Mouse (Mus musculus): ENCODE measurements around the gene Gm17349.

Gm17349 gene

GRCm38 (mm10) chr15:99700219-99701106 lies 4.8 kb downstream of the Gm17349 start:
- DNase-seq (ENCODE audit: low read depth, low spot score) = no peak

- DNase-seq (ENCODE audit: low read depth, low spot score) = no peak
Measured at GRCm38 (mm10) chr15:99699715-99700114, 5.6 kb downstream of the Gm17349 start.

GRCm38 (mm10) chr15:99698533-99699085 lies 6.7 kb downstream of the Gm17349 start:
- peak; percentile 80 for DNase-seq (ENCODE audit: low read depth, low spot score)

DNA sequence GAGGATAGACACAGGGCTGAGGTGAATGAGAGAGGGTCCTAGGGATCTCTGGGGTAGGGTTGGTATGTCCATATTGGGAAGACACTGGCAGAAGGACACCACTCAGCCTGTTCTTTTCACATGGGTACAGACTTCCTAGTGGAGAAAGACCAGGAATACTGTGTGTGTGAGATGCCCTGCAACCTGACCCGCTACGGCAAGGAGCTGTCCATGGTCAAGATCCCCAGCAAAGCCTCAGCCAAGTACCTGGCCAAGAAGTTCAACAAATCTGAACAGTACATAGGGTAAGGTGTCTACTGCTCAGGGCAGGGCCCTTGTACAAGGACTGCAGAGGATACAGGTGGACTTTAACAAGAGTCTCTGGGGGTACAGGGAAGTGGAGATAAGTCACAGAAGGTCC lies 8.0 kb downstream of the Gm17349 start:
- no peak for DNase-seq (ENCODE audit: low read depth, low spot score)

- DNase-seq (ENCODE audit: low read depth, low spot score) = no peak
Measured at GRCm38 (mm10) chr15:99691976-99692375, 13.3 kb downstream of the Gm17349 start.

DNA sequence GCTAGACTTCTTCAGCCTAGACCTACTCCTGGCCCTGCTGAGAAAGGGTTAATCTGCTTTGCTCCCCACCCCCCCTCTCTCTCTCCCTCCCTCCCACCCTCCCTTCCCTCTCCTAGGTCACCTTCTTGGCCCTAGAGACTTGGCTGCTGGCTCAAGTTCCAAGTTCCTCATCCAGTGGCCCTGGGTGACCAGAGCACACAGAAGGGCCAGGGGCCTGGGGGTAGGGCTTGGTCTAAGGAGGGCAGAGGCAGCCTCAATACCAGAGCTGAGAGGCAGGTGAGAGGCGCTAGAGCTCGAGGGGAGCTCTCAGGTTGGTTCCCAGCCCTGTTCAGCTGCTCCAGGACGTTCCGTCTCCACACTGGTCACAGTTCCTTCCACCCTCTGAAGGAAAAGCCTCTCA lies 14.4 kb downstream of the Gm17349 start:
- DNase-seq (ENCODE audit: low read depth, low spot score) = no peak

DNA sequence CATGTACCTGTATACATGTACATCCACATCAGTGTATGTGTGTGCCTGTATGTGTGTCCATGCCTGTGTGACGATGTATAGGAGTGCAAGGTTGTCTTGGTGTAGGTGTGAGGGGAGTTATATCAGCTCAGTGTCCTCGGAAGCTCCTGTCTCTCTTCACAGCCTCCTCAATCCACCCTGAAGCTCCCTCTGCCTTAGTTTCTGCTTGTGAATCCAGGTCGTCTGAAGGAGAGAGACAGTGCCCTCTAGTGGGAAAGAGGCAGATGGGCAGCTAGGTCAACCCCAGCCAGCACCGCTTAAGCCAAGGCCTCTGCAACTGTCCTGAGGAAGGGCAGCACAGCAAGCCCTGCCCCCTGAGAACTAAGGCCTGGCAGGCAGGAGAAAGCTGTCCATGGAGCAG lies 16.6 kb downstream of the Gm17349 start:
- DNase-seq (ENCODE audit: low read depth, low spot score) = peak; percentile 79

- peak; percentile 74 for DNase-seq (ENCODE audit: low read depth, low spot score)
Measured at GRCm38 (mm10) chr15:99684156-99684555, 21.1 kb downstream of the Gm17349 start.

DNA sequence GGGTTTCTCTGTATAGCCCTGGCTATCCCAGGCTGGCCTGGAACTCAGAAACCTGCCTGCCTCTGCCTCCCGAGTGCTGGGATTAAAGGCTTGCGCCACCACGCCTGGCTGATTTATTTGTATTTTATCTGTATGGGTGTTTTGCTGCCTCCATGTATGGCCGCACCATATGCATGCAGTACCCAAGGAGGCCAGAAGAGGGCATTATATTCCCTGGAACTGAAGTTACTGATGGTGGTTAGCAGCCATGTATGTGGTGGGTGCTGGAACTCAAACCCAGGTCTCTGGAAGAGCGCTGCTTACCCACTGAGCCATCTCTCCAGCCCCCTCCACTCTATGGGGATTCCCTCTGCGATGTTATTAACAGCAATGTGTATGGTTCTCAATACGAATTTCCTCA lies 22.4 kb downstream of the Gm17349 start:
- DNase-seq (ENCODE audit: low read depth, low spot score) = peak; percentile 88

- DNase-seq (ENCODE audit: low read depth, low spot score) = peak; percentile 82
Measured at GRCm38 (mm10) chr15:99679008-99679407, 26.3 kb downstream of the Gm17349 start.

DNA sequence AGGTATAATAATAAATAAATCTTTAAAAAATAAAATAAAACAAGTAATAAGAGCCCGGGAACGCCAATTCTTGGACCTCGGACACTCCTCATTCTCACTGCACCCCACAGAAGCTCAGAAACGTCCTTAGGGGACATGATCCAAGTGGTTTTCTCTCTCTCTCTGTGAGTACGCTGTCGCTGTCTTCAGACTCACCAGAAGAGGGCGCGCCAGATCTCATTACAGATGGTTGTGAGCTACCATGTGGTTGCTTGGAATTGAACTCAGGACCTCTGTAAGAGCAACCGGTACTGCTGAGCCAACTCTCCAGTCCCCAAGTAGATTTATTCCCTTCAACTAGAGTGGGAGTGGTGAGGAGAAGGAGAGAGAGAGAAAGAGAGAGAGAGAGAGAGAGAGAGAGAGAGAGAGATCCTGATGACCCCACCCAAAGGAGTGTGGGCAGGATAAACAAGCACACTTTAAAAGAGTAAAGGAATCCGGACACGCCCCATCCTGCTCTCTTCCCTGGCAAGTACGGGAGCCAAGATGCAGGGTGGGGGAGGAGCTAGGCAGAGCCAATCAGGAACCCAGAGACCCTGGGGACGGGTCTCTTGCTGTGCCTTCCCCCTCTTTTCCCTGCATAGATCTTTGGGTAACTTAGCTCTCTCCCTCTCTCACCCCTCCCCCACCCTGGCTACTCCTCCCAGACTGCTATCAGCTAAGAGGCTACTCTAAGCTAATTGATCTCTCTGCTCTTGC lies 27.1 kb downstream of the Gm17349 start:
- peak; percentile 100 for DNase-seq (ENCODE audit: low read depth, low spot score)

DNA sequence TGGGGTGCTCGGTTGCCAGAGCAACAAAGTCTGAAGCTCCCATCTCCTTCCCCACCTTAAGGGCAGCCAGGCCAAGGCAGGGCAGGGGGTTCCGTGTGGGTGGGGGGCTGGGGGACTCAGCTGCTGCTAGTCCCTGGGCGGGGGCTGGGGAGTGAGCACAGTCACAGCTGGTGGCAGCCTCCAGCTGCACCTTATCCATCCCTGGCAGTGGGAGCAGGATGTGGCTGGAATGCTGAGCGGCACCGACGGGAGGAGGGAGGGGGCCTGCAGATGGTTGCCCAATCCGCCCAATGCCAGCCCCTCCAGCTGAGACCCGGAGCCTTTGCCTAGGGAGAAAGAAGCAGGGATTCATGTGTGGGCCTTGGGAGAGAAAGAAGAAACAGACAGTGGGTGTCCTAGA lies 28.2 kb downstream of the Gm17349 start:
- DNase-seq (ENCODE audit: low read depth, low spot score) = peak; percentile 52

DNA sequence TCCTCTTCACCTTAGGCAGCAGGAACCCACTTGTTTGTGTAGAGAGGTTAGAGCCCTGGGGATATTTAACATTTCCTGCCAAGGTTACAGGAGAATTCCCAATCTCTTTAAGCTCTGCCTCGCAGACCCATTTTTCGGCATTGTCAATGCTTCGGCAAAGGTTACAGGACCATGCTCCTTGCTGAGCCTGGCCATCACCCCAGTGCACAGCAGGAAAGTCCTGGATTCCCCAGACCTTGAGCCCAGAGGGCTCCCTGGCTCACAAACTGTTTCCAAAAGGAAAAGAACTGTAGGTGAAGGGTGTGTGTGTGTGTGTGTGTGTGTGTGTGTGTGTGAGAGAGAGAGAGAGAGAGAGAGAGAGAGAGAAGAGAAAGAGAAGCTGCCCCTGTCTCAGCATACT lies 30.4 kb downstream of the Gm17349 start:
- no peak for DNase-seq (ENCODE audit: low read depth, low spot score)

DNA sequence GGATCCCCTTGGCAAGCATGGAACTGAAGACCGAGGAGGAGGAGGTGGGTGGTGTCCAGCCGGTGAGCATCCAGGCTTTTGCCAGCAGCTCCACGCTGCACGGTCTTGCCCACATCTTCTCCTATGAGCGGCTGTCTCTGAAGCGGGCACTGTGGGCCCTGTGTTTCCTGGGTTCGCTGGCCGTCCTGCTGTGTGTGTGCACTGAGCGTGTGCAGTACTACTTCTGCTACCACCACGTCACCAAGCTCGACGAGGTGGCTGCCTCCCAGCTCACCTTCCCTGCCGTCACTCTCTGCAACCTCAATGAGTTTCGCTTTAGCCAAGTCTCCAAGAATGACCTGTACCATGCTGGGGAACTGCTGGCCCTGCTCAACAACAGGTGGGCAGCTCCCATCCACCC lies 33.5 kb downstream of the Gm17349 start:
- DNase-seq (ENCODE audit: low read depth, low spot score) = no peak

DNA sequence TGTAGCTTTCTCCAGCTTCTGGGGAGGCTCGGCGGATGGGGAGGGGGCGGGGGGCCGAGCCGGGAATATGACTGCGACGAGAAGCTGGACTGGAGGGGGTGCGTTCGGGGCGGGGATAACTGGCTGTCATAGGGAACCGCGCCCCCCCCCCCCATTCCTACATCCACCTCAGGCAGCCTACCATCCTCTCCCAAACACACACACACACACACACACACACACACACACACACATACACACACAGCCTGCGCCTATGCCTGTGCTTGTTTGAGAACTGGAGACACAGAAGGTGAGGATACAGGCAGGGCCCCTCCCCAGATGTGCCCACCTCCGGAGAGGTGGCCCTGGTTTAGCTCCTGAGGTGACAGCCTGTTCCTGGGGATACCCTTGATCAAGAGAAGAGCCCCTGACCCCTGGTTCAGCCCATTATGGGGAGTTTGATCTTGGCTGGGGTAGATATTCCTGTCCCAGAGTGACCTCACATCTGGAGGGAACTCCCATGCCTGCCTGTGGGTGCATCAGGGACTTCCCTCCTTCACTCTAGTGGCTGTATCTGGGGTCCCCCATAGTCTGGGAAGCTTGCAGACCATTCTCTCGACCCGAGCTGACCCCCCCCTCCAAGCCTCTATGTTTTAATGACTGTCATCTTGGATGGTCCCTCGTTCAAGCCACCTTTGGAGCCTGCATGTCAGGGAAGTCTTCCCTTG lies 34.2 kb downstream of the Gm17349 start:
- no peak for DNase-seq (ENCODE audit: low read depth, low spot score)

DNA sequence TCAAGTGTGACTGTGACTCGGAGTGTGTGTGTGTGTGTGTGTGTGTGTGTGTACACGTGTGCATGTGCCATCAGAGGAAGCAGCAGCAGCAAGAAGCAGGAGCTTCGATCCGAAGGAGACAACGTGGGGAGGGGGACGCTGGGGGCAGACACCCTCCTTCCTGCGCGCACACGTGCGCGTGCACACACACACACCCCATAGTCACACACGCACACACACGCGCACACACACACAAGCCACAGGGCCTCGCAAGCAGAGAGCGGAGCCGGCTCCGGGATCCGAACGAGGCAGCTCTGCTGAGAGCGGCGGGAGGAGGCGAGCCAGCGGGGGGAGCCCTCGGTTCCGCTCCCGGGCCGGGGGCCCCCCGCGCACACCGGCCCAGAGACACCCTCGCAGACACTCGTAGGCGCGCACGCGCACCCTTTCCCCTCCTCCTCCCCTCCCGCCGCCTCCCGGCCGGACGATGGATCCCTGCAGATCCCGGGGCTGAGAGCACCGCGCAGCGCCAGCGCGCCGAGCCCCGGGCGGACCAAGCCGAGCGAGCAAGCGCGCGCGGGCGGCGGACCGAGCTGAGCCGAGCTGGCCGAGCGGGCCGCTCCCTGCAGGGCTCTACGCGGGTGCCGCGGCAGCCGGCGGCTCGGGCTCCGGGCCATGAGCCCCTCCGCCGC lies 35.0 kb downstream of the Gm17349 start, which contains the start of gene Asic1:
Asic1 (plus strand) TSS at position 215 of the 668 bp plus-strand sequence.
- DNase-seq (ENCODE audit: low read depth, low spot score) = peak; percentile 38

GRCm38 (mm10) chr15:99669392-99669791 lies 35.9 kb downstream of the Gm17349 start:
- no peak for DNase-seq (ENCODE audit: low read depth, low spot score)

- DNase-seq (ENCODE audit: low read depth, low spot score) = peak; percentile 82
Measured at GRCm38 (mm10) chr15:99668881-99669280, 36.4 kb downstream of the Gm17349 start.

DNA sequence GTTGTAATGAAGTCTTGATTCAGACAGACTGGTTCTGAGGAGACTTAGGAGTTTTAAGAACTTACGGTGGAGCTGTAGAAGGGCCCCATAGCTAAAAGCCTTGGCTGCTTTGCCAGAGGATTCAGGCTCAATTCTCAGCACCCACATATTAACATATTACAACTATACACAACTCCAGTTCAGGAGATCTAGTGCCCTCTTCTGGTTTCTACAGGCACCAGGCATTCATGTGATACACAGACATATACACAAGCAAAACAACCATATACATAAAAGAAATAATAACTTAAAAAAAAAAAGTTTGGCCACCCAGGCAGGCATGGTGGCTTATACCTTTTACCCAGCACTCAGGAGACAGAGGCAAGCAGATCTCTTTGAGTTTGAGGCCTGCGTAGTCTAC lies 37.7 kb downstream of the Gm17349 start:
- DNase-seq (ENCODE audit: low read depth, low spot score) = no peak

DNA sequence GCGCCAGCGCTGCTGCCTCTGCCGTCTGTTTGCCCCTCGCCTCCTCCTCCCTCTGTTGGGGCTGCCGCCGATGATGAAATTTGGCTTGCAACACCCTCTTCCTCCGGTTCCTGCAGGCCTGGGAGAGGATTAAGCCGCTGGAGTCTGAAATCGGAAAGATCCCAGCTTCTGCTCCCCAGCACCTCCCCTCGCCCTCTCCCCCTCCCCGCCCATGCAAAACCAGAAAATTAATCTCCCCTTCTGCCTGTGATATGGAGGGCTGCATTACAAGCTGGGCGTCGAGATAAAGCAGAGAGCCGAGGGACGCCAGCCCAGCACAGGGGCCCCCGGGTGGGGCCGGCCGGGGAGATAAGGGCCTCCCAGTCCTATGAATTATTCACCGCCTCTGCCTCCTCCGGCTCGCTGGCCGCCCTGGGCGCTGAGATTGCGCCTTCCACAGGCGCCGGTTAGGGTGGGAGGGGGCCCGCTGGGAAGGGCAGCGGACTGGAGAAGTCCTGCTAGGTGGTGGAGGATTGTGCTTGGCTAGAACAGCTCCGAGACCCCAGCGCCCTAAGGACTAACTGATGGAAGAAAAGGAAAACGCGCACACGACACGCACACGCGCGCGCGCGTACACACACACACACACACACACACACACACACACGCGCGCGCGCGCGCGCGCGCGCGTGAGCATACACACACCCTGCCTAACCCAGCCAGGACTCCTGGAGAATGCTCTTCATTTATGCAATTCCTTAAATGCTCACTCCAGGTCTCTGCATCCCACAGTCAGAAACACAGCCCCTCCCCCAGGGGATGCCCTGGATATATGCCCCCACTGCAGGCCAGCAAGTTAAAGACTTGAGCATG lies 40.5 kb downstream of the Gm17349 start:
- DNase-seq (ENCODE audit: low read depth, low spot score) = peak; percentile 44

Measured in ES-CJ7 (cell line).